Mouse (Mus musculus) heart, postnatal 25 days (tissue): ENCODE measurements at regions not wholly inside any gene's neighbourhood (a gene's known extent, or its start where the extent isn't known, plus 50 kb on each side); places are given as distances from the start of the nearest gene placed in this dataset.
"Not testable (repeated sequence)": the region's sequence is repeated elsewhere in the genome, so short reads cannot be mapped to it uniquely, and the experiment has no call there.

ENCODE experiments used
- DNase-seq: peaks from one replicate; pipeline ENCODE4 v3.0.0; 2022; ENCODE audit warnings: low spot score
- intact Hi-C: fragments of 180-260 bp; cut with DNase I; formaldehyde crosslinking; loops from one replicate; pipeline ENCODE4 v1.15.1; 2025

DNA sequence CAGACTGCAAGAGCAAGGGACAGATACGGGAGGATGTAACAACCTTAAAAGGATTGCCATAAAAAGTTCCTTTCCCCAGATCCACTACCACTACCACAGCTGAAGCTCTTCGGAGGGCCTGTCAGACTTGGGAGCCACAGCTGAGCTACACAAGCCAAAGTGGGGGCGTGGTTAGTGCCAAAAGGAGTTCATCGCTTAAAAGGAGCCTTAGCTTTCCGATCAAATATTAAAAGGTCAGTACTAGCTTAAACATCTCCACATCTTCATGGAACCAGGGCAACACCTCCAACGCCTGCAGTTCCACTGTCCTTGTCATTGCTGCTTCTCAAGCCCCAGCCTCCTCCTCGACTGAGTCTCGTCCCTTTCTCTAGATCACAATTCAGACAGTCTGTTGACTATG, 102.6 kb upstream of the Arid1b start:
- intact Hi-C loops: no loop called here
- DNase-seq: peak; percentile 26

DNA sequence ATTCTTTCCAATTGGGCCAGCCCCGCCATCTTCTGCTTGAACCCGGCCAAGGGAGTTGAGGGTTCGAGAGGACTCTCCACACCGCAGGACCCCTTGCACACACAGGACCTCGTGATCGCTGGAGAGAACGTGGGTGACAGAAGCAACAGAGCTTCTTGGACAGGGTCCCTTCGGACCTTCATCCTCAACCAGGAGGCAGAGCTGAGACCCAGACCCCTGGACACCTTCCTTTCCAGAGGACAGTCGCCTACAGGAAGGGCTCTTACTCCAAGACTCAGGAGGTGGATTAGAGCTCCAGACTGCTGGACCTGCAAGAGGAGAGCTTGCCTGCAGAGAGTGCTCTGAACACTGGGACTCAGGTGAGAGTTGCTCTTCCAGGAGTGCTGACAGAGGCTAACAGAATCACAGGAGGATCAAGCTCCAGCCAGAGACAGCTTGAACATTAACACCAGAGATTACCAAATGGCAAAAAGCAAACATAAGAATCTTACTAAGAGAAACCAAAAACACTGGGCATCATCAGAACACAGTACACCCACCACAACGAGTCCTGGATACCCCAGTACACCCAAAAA, 99.3 kb upstream of the Arid1b start:
- DNase-seq, intact Hi-C loops: not testable (repeated sequence)

DNA sequence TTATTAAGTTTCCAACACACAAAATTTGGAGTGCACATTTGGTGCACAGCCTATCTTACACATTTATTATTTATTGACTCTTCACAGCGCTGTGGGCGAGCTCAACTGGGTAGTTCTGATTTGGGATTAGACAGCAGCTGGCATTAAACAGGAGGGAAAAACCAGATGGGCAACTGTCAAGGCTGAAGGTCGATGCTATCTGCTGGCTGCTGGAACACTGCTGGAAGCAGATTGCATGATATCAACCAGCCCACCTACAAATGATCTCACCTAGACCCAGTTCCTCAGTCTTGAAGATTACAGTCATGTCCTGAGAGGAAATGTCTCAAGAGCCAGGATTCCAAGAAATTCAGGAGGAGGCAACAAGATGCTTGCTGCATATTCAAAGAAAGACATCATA, 91.0 kb upstream of the Arid1b start:
- no peak for DNase-seq
- intact Hi-C loops: no loop called here

DNA sequence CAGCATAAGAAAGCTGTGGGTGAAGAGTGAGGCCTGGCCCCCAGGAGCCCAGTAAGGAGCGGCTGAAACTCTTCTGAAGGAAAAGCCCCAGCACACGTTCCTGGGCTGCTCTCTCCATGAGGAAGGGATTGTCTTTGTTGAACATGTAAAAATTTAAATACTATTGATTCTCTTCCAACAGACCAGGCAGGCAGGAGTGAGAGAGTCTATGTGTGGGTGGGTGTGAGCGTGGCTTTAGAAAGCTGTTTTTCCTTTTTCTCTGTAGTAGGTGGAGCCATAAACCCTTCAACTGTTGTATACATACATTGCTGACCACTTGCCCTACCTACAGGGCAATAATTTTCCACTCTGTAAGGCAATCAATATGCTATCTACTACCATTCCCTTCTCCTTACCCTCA, 87.6 kb upstream of the Arid1b start:
- no peak for DNase-seq
- intact Hi-C loops: loop anchor here (5.0 kb wide), 3 partner anchors 129 to 296 kb away; no protein-coding TSS in a partner anchor

DNA sequence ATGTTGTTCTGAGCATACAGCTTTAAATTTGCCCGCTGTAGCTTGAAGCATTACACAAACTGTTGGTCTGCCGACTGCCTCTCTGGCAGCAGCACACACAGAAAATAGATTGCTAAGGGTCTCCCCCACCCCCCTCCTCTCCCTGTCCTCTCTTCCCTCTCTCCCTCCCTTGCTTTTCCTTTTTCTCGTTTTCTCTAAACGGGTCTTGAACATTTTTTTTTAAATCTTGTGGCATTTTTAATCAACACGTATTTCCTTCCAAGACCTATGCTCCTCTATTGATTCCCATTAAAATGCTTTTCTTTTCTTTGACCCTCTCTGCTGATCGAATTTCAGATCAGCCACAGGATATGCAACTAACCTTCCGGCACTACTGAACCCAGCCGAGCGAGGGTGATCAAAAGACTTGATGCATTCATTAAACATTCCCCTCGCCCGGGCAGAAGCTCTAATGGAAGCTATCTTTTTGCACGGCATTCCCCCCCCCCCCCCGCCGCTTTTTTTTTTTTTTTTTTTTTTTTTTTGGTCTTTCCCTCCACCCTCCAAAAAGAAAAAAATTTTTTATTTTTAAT, 86.9 kb upstream of the Arid1b start:
- intact Hi-C loops: loop anchor here (5.0 kb wide), 3 partner anchors 130 to 295 kb away; no protein-coding TSS in a partner anchor
- no peak for DNase-seq

DNA sequence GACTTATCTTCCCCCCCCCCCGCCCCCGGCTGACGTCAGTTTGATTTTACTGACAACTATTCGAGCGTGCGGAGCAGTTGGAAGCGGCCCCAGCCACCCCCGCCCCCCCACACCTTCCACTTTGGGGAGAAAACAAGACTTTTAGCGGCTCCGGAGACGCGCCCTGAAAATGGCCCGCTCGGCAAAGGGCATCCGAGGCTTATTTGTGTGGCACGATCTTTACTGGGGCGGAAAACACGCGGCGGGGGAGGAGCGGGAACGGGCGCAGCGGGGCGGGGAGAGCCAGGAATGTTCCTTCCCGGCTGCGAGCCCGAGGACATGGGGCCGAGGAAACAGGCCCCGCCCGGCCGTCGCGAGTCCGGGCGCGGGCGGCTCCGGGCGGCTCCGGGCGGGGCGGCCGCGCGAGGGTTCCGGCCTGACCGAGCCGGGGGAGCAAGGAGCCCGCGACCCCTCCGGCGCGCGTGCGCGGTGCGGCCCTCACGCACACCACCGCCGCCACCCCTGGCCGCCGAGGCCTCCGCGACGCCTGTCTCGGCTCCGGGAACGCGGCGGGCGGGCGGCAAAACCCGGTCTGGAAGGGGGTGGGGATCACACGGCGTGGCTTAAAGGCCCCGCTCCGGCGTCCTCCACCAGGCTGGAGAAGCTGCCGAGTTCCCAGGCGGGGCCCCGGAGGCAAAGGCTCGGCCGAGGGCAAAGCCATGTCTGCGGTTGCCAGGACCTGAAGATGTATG, 86.1 kb upstream of the Arid1b start:
- peak; percentile 92 for DNase-seq
- intact Hi-C loops: loop anchor here (1.0 to 5.0 kb wide), 4 partner anchors 85 to 294 kb away; no protein-coding TSS in a partner anchor

DNA sequence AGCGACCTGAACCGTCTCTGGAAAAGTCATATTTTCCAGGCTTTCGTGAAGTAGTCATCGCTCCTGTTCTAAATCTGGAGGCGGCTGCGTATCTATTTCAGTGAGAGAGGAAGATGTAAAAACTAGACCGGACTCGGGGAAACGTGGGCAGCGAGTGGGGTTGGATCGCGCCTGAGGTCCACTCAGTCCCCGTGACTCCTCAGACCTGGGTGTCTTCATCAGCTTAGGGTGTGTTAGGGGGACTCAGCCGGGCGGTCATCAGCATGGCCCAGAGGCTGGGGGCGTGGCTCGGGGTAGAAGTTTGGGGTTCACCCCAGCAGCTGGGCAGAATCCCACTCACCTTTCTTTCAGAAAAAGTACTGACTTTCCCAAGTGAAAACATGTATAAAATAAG, 85.6 kb upstream of the Arid1b start:
- intact Hi-C loops: loop anchor here (1.0 to 5.0 kb wide), 4 partner anchors 85 to 294 kb away; no protein-coding TSS in a partner anchor

DNA sequence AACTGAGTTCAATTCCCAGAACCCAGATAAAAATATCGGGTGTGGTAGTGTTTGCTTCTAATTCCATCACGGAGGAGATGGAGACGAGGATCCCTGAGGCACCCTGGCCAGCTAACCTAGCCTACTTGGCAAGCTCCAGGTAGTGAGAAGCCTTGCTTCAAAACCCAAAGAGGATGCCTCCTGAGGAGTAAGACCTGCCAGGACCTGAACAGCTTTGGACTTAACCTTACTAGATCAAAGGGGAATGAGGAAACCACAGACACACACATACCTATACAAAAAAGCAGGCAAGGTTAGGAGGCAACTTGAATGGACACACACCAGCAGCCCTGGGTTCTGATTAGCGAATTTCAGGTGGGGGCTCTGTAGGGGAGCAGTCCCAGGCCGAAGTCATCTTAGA, 84.0 kb upstream of the Arid1b start:
- DNase-seq: no peak
- intact Hi-C loops: no loop called here

More for the DNA sequence above, 85.6 kb upstream of the Arid1b start:
- DNase-seq: no peak

DNA sequence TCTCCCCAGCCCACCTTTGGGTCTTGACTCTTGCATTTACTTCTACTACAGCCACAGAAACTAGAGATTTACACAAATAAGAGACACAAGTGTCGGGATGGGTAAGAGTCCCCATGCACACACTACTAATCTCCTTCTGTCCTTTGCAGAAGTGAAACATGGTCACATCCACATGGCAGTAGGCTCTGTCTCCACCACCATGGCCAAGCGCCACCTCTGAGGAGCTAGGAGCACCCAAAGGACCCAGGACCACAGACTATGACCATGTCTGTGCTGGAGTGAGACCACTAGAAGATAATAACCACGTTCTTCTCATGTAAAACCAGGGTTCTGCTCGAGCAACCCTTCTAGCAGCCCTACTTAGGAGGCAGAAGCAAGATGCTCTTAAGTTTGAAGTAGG, 81.1 kb upstream of the Arid1b start:
- intact Hi-C loops: no loop called here
- DNase-seq: no peak

DNA sequence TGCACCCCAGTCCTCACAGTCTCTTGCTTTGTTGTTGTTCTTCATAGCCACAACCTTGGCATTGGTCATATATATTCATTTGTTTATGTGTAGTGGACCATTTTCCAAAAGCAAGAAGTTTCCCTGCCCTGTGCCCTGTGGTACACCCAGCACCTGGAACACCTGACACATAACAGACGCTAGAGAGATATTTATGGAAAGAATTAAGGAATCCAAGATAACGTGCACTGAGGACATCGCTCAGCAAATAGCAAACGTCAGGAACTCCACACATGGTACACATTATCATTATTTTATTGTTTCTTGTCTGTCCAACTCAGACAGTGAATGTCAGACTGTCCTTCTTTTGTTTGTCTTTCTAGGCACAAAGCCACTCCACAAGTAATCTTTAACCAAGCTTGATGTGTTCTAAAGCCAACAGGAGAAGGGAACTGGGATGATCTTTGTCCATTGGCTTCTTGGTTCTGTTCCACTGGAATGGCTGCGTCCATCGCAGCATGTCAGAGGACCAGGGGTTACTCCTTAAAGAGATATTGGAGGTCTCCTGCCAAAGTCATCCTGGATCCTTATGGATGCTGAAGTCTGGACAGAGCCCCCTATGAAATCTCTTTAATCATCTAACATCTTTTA, 74.2 kb upstream of the Arid1b start:
- no peak for DNase-seq
- intact Hi-C loops: no loop called here

DNA sequence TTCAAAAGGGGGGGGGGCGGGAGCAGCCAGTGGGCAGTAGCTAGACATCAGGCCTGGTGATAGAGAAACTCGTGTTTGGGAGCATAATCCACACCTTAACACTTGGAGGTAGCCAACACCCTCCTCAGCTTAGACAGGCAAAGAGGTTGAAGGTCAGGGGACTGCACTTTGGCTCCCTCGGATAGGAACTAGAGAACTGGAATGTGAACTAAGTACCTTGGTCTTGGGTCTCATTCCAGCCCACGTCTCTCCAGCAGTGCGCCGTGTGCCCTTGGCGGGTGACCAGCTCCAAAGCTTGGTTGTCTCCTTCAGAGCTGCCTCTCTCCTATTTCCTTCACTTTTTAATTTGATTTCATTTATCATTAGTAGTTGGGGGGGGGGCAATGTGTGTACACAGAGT, 73.0 kb upstream of the Arid1b start:
- intact Hi-C loops: no loop called here

DNA sequence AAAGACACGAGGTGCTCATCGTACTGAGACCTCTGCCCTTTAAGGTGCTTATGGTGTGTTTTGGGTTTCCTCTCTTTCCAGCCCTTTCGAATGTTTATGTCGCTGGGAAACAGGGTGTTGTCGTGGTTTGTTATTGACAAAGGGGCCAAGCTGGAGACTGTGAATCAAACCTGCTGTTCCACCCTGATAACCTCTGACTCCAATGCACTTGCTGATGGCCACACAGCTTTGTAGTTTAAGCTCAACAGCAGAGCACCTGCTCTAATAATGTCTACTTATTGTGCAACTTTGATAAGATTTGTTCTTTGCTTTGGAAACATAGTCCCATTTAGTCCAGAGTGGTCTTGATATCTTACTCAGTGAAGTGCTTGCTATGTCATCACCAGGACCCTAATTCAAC, 65.5 kb upstream of the Arid1b start:
- no peak for DNase-seq
- intact Hi-C loops: no loop called here

More for the DNA sequence above, 73.0 kb upstream of the Arid1b start:
- DNase-seq: no peak

DNA sequence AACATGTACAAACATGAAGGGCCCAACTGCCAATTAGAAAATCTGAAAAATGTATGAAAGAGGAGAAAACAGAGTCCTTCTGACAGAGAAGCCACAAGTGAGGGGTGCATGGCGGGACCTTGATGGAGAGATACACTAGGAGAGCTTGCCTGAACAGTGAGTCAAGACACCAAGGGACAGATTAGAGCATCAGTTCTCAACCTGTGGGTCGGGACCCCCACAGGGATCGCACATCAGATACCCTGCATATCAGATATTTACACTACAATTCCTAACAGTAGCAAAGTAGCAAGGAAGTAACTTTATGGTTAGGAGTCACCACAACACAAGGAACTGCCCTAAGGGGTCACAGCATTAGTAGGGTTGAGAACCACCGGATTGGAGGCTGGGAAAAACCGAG, 58.9 kb upstream of the Arid1b start:
- DNase-seq: no peak
- intact Hi-C loops: no loop called here

DNA sequence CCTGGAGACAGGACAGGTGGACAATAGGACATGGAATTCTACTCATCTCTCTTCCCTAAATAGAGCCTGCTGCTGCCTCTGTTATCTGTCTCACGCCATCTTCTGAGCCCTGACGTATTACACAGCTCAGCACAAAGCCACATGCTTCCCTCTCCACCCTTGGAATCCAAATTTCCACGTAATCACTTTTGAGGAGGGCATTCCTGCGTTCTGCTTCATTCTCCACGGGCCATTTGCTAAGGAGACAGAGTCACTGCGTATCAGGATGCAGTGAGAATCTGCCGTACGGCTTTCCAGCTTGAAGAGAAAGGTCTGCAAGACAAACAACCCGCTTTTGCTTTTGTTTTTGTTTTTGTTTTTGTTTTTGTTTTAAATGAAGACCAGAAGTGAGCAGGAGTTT, 53.5 kb upstream of the Arid1b start:
- no peak for DNase-seq
- intact Hi-C loops: no loop called here

DNA sequence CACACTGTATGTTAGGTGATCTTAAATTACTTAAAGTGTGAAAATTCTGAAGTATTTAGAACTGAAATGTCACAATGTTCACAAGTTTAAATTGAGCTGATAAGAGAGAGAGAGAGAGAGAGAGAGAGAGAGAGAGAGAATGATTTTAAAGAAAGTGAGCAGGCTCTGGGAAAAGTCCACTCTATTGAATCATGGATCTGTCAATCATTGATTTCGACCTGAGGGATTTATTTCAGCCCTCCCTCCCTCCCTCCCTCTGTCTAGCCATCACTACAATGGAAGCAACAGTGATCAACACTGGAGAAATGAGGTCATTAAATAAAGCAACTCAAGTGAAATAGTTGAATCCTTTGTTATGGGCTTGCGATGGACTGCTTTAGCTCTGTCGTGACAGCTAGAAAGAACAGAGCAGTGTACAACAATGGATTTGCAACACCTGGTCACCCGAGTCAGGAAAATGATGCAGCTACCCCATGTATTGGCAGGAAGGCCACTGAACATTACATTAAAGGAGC, 52.8 kb upstream of the Arid1b start:
- intact Hi-C loops: no loop called here
- no peak for DNase-seq

DNA sequence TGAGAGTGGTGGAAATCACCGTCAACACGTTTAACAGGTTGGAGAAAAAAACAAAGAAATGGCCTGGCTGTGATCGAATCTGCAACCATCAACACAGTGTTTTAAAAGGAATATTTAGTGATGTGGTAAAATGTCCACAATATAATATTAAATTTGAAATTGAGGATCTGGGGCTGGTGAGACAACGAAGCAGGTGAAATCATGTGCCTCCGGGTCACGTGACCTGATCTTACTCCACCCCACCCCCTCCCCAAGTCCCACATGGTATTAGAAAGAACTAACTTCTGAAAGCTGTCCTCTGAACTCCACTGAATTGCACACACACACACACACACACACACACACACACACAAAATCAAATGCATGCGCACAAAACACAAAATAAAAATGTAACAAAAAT, 51.3 kb upstream of the Arid1b start:
- intact Hi-C loops: no loop called here
- DNase-seq: no peak
